Mouse (Mus musculus) thymus, adult 2 months (tissue): ENCODE data around the gene Nxpe3. TPM values are rescaled to one million over a fixed set of nuclear protein-coding genes. Genes with fewer than 3 reads are reported as not detected.

Experiments used
- DNase-seq: peaks from one replicate; pipeline ENCODE4 v3.0.0; 2021
- H3K27ac ChIP-seq: fragments of 200-500 bp; 2 replicates; pipeline ENCODE4 v1.5.1; 2012; ENCODE audit warnings: low read length, control low read depth; ENCODE audit not compliant: control insufficient read depth, insufficient read depth
- H3K27me3 ChIP-seq: fragments of 200-500 bp; 2 replicates; pipeline ENCODE4 v1.6.1; 2012; ENCODE audit warnings: mild to moderate bottlenecking, low read length, moderate library complexity, mixed read lengths; ENCODE audit not compliant: control insufficient read depth, insufficient read depth
- H3K36me3 ChIP-seq: fragments of 200-500 bp; 2 replicates; pipeline ENCODE4 v1.6.1; 2012; ENCODE audit warnings: mild to moderate bottlenecking, low read length, moderate library complexity; ENCODE audit not compliant: control insufficient read depth, insufficient read depth
- H3K4me1 ChIP-seq: fragments of 200-500 bp; replicated peaks from 2 replicates; pipeline ENCODE4 v1.6.1; 2012; ENCODE audit warnings: low read length; ENCODE audit not compliant: control insufficient read depth, insufficient read depth
- H3K4me3 ChIP-seq: fragments of 200-500 bp; 2 replicates; pipeline ENCODE4 v1.5.1; 2012; ENCODE audit warnings: mild to moderate bottlenecking, low read length, control low read depth, moderate library complexity; ENCODE audit not compliant: control insufficient read depth, insufficient read depth
- CTCF ChIP-seq: fragments of 200-500 bp; IDR thresholded peaks from 2 replicates; pipeline ENCODE4 v1.5.1; 2012; ENCODE audit warnings: mild to moderate bottlenecking, control low read depth, low read length, moderate library complexity, borderline replicate concordance; ENCODE audit not compliant: control insufficient read depth, poor library complexity, insufficient read depth; ENCODE audit errors: extremely low read depth
- POLR2A ChIP-seq: fragments of 200-500 bp; IDR thresholded peaks from 2 replicates; pipeline ENCODE4 v1.6.1; 2012; ENCODE audit warnings: mild to moderate bottlenecking, low read length, control low read depth, moderate library complexity; ENCODE audit not compliant: control insufficient read depth, poor library complexity, insufficient read depth; ENCODE audit errors: extremely low read depth
- WGBS: fragments of 180-500 bp; shearing (Covaris S2); methylation state at CpG from one replicate; pipeline ENCODE4 v1.1.7; 2018; 5-methylcytosine and 5-hydroxymethylcytosine counted together
- polyA plus RNA-seq: library from polyadenylated mRNA; depleted of rRNA; stranded (reverse); fragments of >200 nt; gene quantifications from 2 replicates; pipeline ENCODE4 v1.2.3, GENCODE M21; 2012

Gene Nxpe3
- polyA plus RNA-seq, 1 experiment, result 5.2 TPM

DNA sequence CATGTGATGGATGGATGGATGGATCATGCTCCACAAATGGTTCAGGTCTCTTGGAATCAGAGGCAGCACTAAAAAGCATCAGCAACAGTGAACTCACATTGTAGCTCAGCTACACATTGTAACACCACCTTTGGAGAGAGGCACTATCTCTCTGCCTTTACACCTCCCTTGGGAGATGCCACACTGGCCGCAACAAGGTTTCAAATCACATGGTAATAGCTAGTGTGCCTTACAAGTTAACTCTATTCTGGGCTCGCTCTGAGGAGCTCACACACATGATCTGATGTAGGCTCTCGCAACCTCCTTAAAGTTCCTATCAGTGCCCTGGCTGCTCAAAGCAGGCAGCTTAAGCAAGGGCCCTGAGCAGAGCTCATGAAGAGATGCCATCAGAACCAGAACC is 44.6 kb downstream of the Nxpe3 start:
- Histone ChIP-seq H3K27me3 (no peaks in the 10 kb centered on the region), H3K36me3 (no peaks in the 10 kb centered on the region; the same call in 1 of the 2 replicates), H3K4me1 (no peaks in the 10 kb centered on the region), H3K27ac (no peak overlapping the region), H3K4me3 (no peak overlapping the region)
- no peak for TF ChIP-seq POLR2A
- no peak for TF ChIP-seq CTCF
- 95% methylated on average over 3 of the region's 3 CpGs for WGBS
- DNase-seq, result no peak

DNA sequence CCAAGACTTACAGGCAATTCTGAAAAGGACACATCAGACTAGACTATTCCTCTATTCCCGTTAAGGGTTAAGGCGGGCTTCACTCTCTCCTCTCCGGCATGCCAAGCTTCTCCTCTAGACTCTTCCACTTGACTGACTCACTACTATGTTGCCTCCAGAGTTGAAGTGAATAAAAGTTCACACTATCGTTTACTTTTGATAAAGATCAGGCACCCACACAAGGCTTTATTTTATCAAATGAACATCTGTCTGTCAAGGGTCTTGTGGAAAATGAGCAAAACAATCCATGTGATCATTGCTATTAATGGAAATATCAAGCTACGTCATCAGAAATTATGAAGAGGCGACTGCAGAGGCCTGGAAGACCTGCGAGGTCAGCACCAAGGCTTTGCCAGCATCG is 47.4 kb downstream of the Nxpe3 start:
- DNase-seq, result no peak
- 90% methylated on average over 8 of the region's 8 CpGs for WGBS

GRCm38 (mm10) chr16:55844847-55845246 is 50.2 kb downstream of the Nxpe3 start:
- Histone ChIP-seq H3K4me3 (no peak overlapping the region), H3K36me3 (peaks cover 8% of the 10 kb centered on the region), H3K27ac (no peak overlapping the region), H3K4me1 (no peaks in the 10 kb centered on the region), H3K27me3 (no peaks in the 10 kb centered on the region)
- no peak for DNase-seq
- TF ChIP-seq CTCF (no peak), POLR2A (no peak)
- WGBS, result 96% methylated on average over 3 of the region's 3 CpGs

More for the DNA sequence above, 47.4 kb downstream of the Nxpe3 start:
- no peaks in the 10 kb centered on the region for H3K27me3 ChIP-seq
- no peak overlapping the region for H3K27ac ChIP-seq
- no peak for TF ChIP-seq POLR2A
- no peak for TF ChIP-seq CTCF
- H3K4me3 ChIP-seq, result no peak overlapping the region
- H3K4me1 ChIP-seq, result no peaks in the 10 kb centered on the region
- H3K36me3 ChIP-seq, result peaks cover 8% of the 10 kb centered on the region

- TF ChIP-seq POLR2A, result no peak
- no peak for TF ChIP-seq CTCF
- Histone ChIP-seq H3K27ac (no peak overlapping the region), H3K4me3 (no peak overlapping the region), H3K4me1 (no peaks in the 10 kb centered on the region), H3K36me3 (peaks cover 8% of the 10 kb centered on the region), H3K27me3 (no peaks in the 10 kb centered on the region)
- DNase-seq, result no peak
- 96% methylated on average over 12 of the region's 12 CpGs for WGBS
Observed at GRCm38 (mm10) chr16:55843919-55844318, 51.2 kb downstream of the Nxpe3 start.

DNA sequence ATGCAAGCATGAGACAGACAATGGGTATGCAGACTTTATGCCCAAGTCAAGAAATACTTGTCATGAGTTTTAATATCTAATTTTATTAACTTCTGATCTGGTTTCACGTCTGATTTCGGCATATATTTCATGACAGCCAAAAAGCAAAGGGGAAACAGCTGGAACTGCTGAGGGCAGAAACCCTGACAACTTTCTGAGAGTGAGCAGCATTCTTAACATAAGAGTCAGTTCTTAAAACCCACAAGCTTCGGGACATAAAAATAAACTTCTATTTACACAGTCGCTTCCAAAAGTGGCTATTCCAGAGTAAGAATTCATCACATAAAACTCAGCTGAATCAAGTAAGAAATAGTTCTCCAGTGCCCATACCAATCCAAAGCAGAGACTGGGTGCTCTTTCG is 52.0 kb downstream of the Nxpe3 start:
- 94% methylated on average over 5 of the region's 5 CpGs for WGBS
- peaks cover 8% of the 10 kb centered on the region for H3K36me3 ChIP-seq
- H3K27me3 ChIP-seq, result no peaks in the 10 kb centered on the region
- TF ChIP-seq CTCF (no peak), POLR2A (no peak)
- H3K4me3 ChIP-seq, result no peak overlapping the region
- H3K27ac ChIP-seq, result no peak overlapping the region
- DNase-seq, result no peak
- H3K4me1 ChIP-seq, result no peaks in the 10 kb centered on the region

DNA sequence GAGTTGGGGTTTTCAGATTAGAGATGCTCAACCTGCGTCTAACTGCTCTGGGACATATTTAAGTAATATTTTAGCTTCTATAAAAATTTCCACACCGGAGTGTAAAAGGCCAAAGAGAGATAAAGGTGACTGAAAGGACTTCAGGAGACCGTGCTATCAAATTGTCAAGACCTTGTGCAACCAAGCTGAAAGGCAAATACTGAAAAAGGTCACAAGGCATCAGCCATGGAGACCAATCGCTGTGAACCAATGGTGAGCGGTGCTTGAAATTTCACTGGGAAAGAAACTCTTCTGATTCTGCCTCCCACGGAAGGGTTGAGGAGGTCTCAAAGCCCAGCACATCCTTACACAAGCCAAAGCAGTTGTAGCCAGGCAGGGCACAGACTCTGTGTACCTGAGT is 53.6 kb downstream of the Nxpe3 start:
- Histone ChIP-seq H3K27me3 (no peaks in the 10 kb centered on the region), H3K4me1 (peaks cover 3% of the 10 kb centered on the region; the same call in 1 of the 2 replicates), H3K36me3 (peaks cover 8% of the 10 kb centered on the region), H3K4me3 (no peak overlapping the region), H3K27ac (no peak overlapping the region)
- WGBS, result 97% methylated on average over 6 of the region's 6 CpGs
- no peak for TF ChIP-seq POLR2A
- TF ChIP-seq CTCF, result no peak
- no peak for DNase-seq
